Mouse (Mus musculus): ENCODE data around the gene Uqcr11. TPM values are rescaled to one million over a fixed set of nuclear protein-coding genes. Genes with fewer than 3 reads are reported as not detected.

Gene Uqcr11
- polyA plus RNA-seq, 1 experiment = 2,895 TPM

- no peak for TF ChIP-seq GATA1 (IDR thresholded peaks at IDR 0.05; ENCODE audit: low read length)
These were observed 11.5 kb downstream of the Uqcr11 start for GRCm38 (mm10) chr10:80395025-80395627.

GRCm38 (mm10) chr10:80392687-80393086 lies 13.9 kb downstream of the Uqcr11 start:
- TF ChIP-seq GATA1 (IDR thresholded peaks at IDR 0.05; ENCODE audit: low read length) = no peak

GRCm38 (mm10) chr10:80390697-80391096 lies 15.9 kb downstream of the Uqcr11 start:
- TF ChIP-seq GATA1 (IDR thresholded peaks at IDR 0.05; ENCODE audit: low read length) = no peak

- no peak for TF ChIP-seq GATA1 (IDR thresholded peaks at IDR 0.05; ENCODE audit: low read length)
These were observed 17.4 kb downstream of the Uqcr11 start for GRCm38 (mm10) chr10:80389185-80389708.

- TF ChIP-seq GATA1 (IDR thresholded peaks at IDR 0.05; ENCODE audit: low read length) = no peak
These were observed 17.9 kb downstream of the Uqcr11 start for GRCm38 (mm10) chr10:80388731-80389130.

GRCm38 (mm10) chr10:80387522-80387959 lies 19.1 kb downstream of the Uqcr11 start, which contains the start of gene Mex3d:
TSS of gene Mex3d (minus strand) at chr10:80387659.
- TF ChIP-seq GATA1 (IDR thresholded peaks at IDR 0.05; ENCODE audit: low read length) = no peak

- TF ChIP-seq GATA1 (IDR thresholded peaks at IDR 0.05; ENCODE audit: low read length) = no peak
These were observed 19.7 kb downstream of the Uqcr11 start for GRCm38 (mm10) chr10:80386735-80387471.

- no peak for TF ChIP-seq GATA1 (IDR thresholded peaks at IDR 0.05; ENCODE audit: low read length)
These were observed 20.6 kb downstream of the Uqcr11 start for GRCm38 (mm10) chr10:80385811-80386734.

- TF ChIP-seq GATA1 (IDR thresholded peaks at IDR 0.05; ENCODE audit: low read length) = no peak
These were observed 21.3 kb downstream of the Uqcr11 start for GRCm38 (mm10) chr10:80385310-80385709.

GRCm38 (mm10) chr10:80384709-80385108 lies 21.9 kb downstream of the Uqcr11 start:
- TF ChIP-seq GATA1 (IDR thresholded peaks at IDR 0.05; ENCODE audit: low read length) = no peak

GRCm38 (mm10) chr10:80384115-80384639 lies 22.5 kb downstream of the Uqcr11 start:
- TF ChIP-seq GATA1 (IDR thresholded peaks at IDR 0.05; ENCODE audit: low read length) = no peak

GRCm38 (mm10) chr10:80383431-80383830 lies 23.2 kb downstream of the Uqcr11 start:
- no peak for TF ChIP-seq GATA1 (IDR thresholded peaks at IDR 0.05; ENCODE audit: low read length)

- no peak for TF ChIP-seq GATA1 (IDR thresholded peaks at IDR 0.05; ENCODE audit: low read length)
These were observed 23.8 kb downstream of the Uqcr11 start for GRCm38 (mm10) chr10:80382641-80383365.

GRCm38 (mm10) chr10:80377716-80378115 lies 28.9 kb downstream of the Uqcr11 start:
- no peak for TF ChIP-seq GATA1 (IDR thresholded peaks at IDR 0.05; ENCODE audit: low read length)

GRCm38 (mm10) chr10:80376160-80376559 lies 30.5 kb downstream of the Uqcr11 start:
- TF ChIP-seq GATA1 (IDR thresholded peaks at IDR 0.05; ENCODE audit: low read length) = no peak

Data from G1E-ER4 (cell line).